Mouse (Mus musculus): Measurements from ENCODE around the gene Ggps1. TPM values are rescaled to one million over a fixed set of nuclear protein-coding genes. Genes with fewer than 3 reads are reported as not detected.

Ggps1 gene
- polyA plus RNA-seq, 1 experiment from 2014 or later = 12.2 TPM

GRCm38 (mm10) chr13:14065701-14066100 lies 2.4 kb upstream of the Ggps1 start:
- no peak overlapping the region for H3K4me2 ChIP-seq (ENCODE audit: low read depth, low read length)
- H3K27me3 ChIP-seq (ENCODE audit: control insufficient read depth, insufficient read depth, low read depth, low read length) = no peaks in the 10 kb centered on the region
- no peaks in the 10 kb centered on the region for H3K9me3 ChIP-seq (replicated peaks; ENCODE audit: control insufficient read depth, low read length)
- no peak overlapping the region for H3K27ac ChIP-seq (ENCODE audit: low read length)
- WGBS (ENCODE audit: insufficient replicate concordance) = 76% methylated on average over 1 of the region's 1 CpGs
- H3K4me1 ChIP-seq (ENCODE audit: control insufficient read depth, low read depth, low read length) = peaks cover 14% of the 10 kb centered on the region
- ATAC-seq (ENCODE audit: low read depth) = no peak
- no peak overlapping the region for H3K4me3 ChIP-seq (ENCODE audit: low read depth, low read length)
- H3K9ac ChIP-seq (ENCODE audit: low read depth, low read length) = no peak overlapping the region
- no peaks in the 10 kb centered on the region; the same call in 1 of the 2 replicates for H3K36me3 ChIP-seq (ENCODE audit: control insufficient read depth, insufficient read depth)

GRCm38 (mm10) chr13:14065028-14065380 lies 1.7 kb upstream of the Ggps1 start:
- Histone ChIP-seq H3K4me2 (ENCODE audit: low read depth, low read length) (peak overlapping the region; percentile 74), H3K9me3 (replicated peaks; ENCODE audit: control insufficient read depth, low read length) (no peaks in the 10 kb centered on the region), H3K9ac (ENCODE audit: low read depth, low read length) (peak overlapping the region; percentile 100), H3K4me1 (ENCODE audit: control insufficient read depth, low read depth, low read length) (peaks cover 14% of the 10 kb centered on the region), H3K27me3 (ENCODE audit: control insufficient read depth, insufficient read depth, low read depth, low read length) (no peaks in the 10 kb centered on the region), H3K27ac (ENCODE audit: low read length) (peak overlapping the region; percentile 97), H3K36me3 (ENCODE audit: control insufficient read depth, insufficient read depth) (no peaks in the 10 kb centered on the region; the same call in 1 of the 2 replicates), H3K4me3 (ENCODE audit: low read depth, low read length) (peak overlapping the region; percentile 99)
- WGBS (ENCODE audit: insufficient replicate concordance) = 20% methylated on average over 9 of the region's 9 CpGs
- no peak for ATAC-seq (ENCODE audit: low read depth)

- under 1% methylated on average over 47 of the region's 65 CpGs for WGBS (ENCODE audit: insufficient replicate concordance)
- ATAC-seq (ENCODE audit: low read depth) = peak; percentile 0; the same call in 1 of the 2 replicates
Observed at GRCm38 (mm10) chr13:14064341-14065027, 1.2 kb upstream of the Ggps1 start.

GRCm38 (mm10) chr13:14063942-14064271 lies 619 bp upstream of the Ggps1 start:
- Histone ChIP-seq H3K9ac (ENCODE audit: low read depth, low read length) (peak overlapping the region; percentile 100), H3K27ac (ENCODE audit: low read length) (peak overlapping the region; percentile 97), H3K36me3 (ENCODE audit: control insufficient read depth, insufficient read depth) (no peaks in the 10 kb centered on the region; the same call in 1 of the 2 replicates), H3K4me1 (ENCODE audit: control insufficient read depth, low read depth, low read length) (peaks cover 14% of the 10 kb centered on the region), H3K4me3 (ENCODE audit: low read depth, low read length) (peak overlapping the region; percentile 99), H3K9me3 (replicated peaks; ENCODE audit: control insufficient read depth, low read length) (no peaks in the 10 kb centered on the region), H3K27me3 (ENCODE audit: control insufficient read depth, insufficient read depth, low read depth, low read length) (no peaks in the 10 kb centered on the region), H3K4me2 (ENCODE audit: low read depth, low read length) (peak overlapping the region; percentile 74)
- ATAC-seq (ENCODE audit: low read depth) = peak; percentile 19
- WGBS (ENCODE audit: insufficient replicate concordance) = 0% methylated on average over 27 of the region's 31 CpGs

More at GRCm38 (mm10) chr13:14064341-14065027, 1.2 kb upstream of the Ggps1 start:
- peak overlapping the region; percentile 100 for H3K9ac ChIP-seq (ENCODE audit: low read depth, low read length)
- H3K36me3 ChIP-seq (ENCODE audit: control insufficient read depth, insufficient read depth) = no peaks in the 10 kb centered on the region; the same call in 1 of the 2 replicates
- peak overlapping the region; percentile 99 for H3K4me3 ChIP-seq (ENCODE audit: low read depth, low read length)
- H3K4me2 ChIP-seq (ENCODE audit: low read depth, low read length) = peak overlapping the region; percentile 74
- H3K27ac ChIP-seq (ENCODE audit: low read length) = peak overlapping the region; percentile 97
- H3K9me3 ChIP-seq (replicated peaks; ENCODE audit: control insufficient read depth, low read length) = no peaks in the 10 kb centered on the region
- peaks cover 14% of the 10 kb centered on the region for H3K4me1 ChIP-seq (ENCODE audit: control insufficient read depth, low read depth, low read length)
- H3K27me3 ChIP-seq (ENCODE audit: control insufficient read depth, insufficient read depth, low read depth, low read length) = no peaks in the 10 kb centered on the region

DNA sequence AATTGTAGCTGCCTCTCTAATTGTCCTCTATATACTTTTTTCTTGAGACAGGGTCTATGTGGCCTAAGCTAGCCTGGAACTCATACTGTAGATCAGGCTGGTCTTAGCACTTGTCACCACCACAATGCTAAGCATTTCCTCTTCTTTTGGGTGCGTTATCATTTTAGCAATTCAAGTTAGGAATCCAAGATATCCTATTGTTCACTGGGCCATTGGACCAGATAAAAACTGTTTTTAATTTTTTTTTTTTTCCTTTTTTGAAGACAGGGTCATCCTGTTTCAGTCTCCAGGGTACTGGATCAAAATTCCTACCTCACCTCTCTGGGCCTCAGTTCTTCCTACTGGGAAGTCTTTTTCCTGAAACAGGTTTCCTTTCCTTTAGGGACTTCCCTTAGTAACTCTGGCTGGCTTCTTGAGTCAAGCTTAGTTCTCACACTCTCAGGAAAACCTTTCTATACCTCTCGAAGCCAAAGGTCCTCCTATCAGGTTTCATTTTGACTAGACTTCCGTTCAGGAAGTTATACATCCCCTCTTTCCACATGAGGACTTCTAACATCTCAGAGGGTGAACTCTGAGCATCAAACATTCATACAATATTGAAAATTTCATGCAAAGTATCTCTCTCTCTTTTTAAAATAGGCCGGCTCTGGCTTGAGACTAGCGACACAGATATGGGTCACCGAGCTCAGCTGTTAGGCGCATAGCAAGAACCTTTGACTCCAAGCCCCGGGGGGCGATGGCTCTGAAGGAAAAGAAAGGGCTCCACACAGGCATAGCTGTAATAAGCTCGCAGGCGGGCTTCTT lies 877 bp downstream of the Ggps1 start:
- Histone ChIP-seq H3K27me3 (ENCODE audit: control insufficient read depth, insufficient read depth, low read depth, low read length) (no peaks in the 10 kb centered on the region), H3K9ac (ENCODE audit: low read depth, low read length) (peak overlapping the region; percentile 100), H3K36me3 (ENCODE audit: control insufficient read depth, insufficient read depth) (no peaks in the 10 kb centered on the region), H3K27ac (ENCODE audit: low read length) (peak overlapping the region; percentile 97), H3K4me1 (ENCODE audit: control insufficient read depth, low read depth, low read length) (peaks cover 9% of the 10 kb centered on the region), H3K4me2 (ENCODE audit: low read depth, low read length) (peak overlapping the region; percentile 86), H3K4me3 (ENCODE audit: low read depth, low read length) (peak overlapping the region; percentile 99), H3K9me3 (replicated peaks; ENCODE audit: control insufficient read depth, low read length) (no peaks in the 10 kb centered on the region)
- ATAC-seq (ENCODE audit: low read depth) = no peak
- WGBS (ENCODE audit: insufficient replicate concordance) = 1% methylated on average over 11 of the region's 11 CpGs

DNA sequence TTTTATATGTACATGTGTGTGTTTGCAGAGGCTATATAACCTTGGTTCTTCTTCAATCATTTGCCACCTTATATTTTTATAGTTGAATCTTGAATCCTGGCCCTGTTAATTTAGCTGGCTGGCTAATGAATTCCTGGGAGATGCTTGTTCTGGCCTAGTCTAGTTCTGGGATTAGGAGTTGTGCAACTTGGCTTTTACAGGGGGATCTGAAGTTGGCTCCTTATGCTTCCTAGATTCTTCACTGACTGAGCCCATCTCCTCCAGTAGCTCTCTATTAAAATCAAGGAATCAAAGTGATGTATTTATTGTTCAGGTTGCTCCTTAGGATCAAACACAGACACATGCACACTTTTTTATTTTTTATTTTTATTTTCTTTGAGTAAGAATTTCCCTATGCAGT lies 3.7 kb downstream of the Ggps1 start:
- H3K9me3 ChIP-seq (replicated peaks; ENCODE audit: control insufficient read depth, low read length) = no peaks in the 10 kb centered on the region
- no peak overlapping the region for H3K27ac ChIP-seq (ENCODE audit: low read length)
- no peak overlapping the region for H3K4me3 ChIP-seq (ENCODE audit: low read depth, low read length)
- no peaks in the 10 kb centered on the region for H3K27me3 ChIP-seq (ENCODE audit: control insufficient read depth, insufficient read depth, low read depth, low read length)
- H3K9ac ChIP-seq (ENCODE audit: low read depth, low read length) = no peak overlapping the region
- ATAC-seq (ENCODE audit: low read depth) = no peak
- H3K36me3 ChIP-seq (ENCODE audit: control insufficient read depth, insufficient read depth) = peaks cover 2% of the 10 kb centered on the region; the same call in 1 of the 2 replicates
- H3K4me1 ChIP-seq (ENCODE audit: control insufficient read depth, low read depth, low read length) = peaks cover 9% of the 10 kb centered on the region
- no peak overlapping the region for H3K4me2 ChIP-seq (ENCODE audit: low read depth, low read length)

DNA sequence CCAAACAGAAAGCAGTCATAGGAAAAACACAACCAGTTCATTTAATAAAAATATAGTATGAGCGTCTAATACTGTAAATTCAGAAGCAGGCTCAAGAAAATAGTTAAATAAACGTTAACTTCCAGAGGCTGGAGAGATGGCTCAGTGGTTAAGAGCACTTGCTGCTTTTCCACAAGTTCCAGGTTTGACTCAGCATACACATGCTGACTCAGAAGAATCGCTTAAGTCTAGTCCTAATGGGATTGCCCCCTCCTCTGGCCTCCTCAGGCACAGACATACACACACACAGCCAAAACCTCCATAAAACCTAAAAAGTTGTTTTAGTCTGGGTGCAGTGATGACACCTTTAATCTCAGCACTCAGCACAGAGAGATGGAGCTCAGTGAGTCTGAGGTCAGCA lies 6.5 kb downstream of the Ggps1 start:
- 81% methylated on average over 3 of the region's 3 CpGs for WGBS (ENCODE audit: insufficient replicate concordance)
- Histone ChIP-seq H3K27me3 (ENCODE audit: control insufficient read depth, insufficient read depth, low read depth, low read length) (no peaks in the 10 kb centered on the region), H3K27ac (ENCODE audit: low read length) (no peak overlapping the region), H3K36me3 (ENCODE audit: control insufficient read depth, insufficient read depth) (peaks cover 10% of the 10 kb centered on the region), H3K4me2 (ENCODE audit: low read depth, low read length) (no peak overlapping the region), H3K9ac (ENCODE audit: low read depth, low read length) (no peak overlapping the region), H3K4me1 (ENCODE audit: control insufficient read depth, low read depth, low read length) (peaks cover 3% of the 10 kb centered on the region; the same call in 1 of the 2 replicates), H3K4me3 (ENCODE audit: low read depth, low read length) (no peak overlapping the region), H3K9me3 (replicated peaks; ENCODE audit: control insufficient read depth, low read length) (no peaks in the 10 kb centered on the region)
- no peak for ATAC-seq (ENCODE audit: low read depth)

- H3K4me3 ChIP-seq (ENCODE audit: low read depth, low read length) = no peak overlapping the region
- WGBS (ENCODE audit: insufficient replicate concordance) = 35% methylated on average over 1 of the region's 1 CpGs
- no peaks in the 10 kb centered on the region for H3K27me3 ChIP-seq (ENCODE audit: control insufficient read depth, insufficient read depth, low read depth, low read length)
- H3K27ac ChIP-seq (ENCODE audit: low read length) = no peak overlapping the region
- H3K36me3 ChIP-seq (ENCODE audit: control insufficient read depth, insufficient read depth) = peaks cover 15% of the 10 kb centered on the region
- H3K4me2 ChIP-seq (ENCODE audit: low read depth, low read length) = no peak overlapping the region
- H3K9me3 ChIP-seq (replicated peaks; ENCODE audit: control insufficient read depth, low read length) = no peaks in the 10 kb centered on the region
- no peak overlapping the region for H3K9ac ChIP-seq (ENCODE audit: low read depth, low read length)
- no peak for ATAC-seq (ENCODE audit: low read depth)
- H3K4me1 ChIP-seq (ENCODE audit: control insufficient read depth, low read depth, low read length) = no peaks in the 10 kb centered on the region
Observed at GRCm38 (mm10) chr13:14049878-14050277, 13.4 kb downstream of the Ggps1 start.

DNA sequence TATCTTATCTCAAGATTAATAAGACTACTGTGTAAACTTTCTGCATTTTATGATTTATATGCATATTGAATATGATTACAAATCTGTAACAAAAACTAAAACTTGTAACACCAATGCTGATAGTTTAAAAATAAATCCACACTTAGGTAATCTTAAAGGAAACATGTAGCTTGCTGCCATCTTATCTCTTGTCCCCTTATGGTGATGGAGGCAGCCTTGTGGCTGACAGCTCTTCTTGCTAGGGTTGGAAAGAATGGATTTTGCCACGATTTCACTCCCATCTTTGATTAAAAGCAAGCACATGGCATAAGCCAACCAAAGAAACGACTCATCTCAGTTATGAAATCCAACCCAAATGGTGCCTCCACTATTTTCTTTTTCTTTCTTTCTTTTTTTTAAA lies 18.8 kb downstream of the Ggps1 start:
- peaks cover 7% of the 10 kb centered on the region for H3K4me1 ChIP-seq (ENCODE audit: control insufficient read depth, low read depth, low read length)
- no peak for ATAC-seq (ENCODE audit: low read depth)

More for the DNA sequence above, 18.8 kb downstream of the Ggps1 start:
- Histone ChIP-seq H3K36me3 (ENCODE audit: control insufficient read depth, insufficient read depth) (peaks cover 7% of the 10 kb centered on the region; the same call in 1 of the 2 replicates), H3K9me3 (replicated peaks; ENCODE audit: control insufficient read depth, low read length) (no peaks in the 10 kb centered on the region), H3K4me2 (ENCODE audit: low read depth, low read length) (no peak overlapping the region), H3K4me3 (ENCODE audit: low read depth, low read length) (no peak overlapping the region), H3K27me3 (ENCODE audit: control insufficient read depth, insufficient read depth, low read depth, low read length) (no peaks in the 10 kb centered on the region), H3K9ac (ENCODE audit: low read depth, low read length) (no peak overlapping the region), H3K27ac (ENCODE audit: low read length) (no peak overlapping the region)
- 25% methylated on average over 2 of the region's 2 CpGs for WGBS (ENCODE audit: insufficient replicate concordance)

Measured in liver, embryonic 16.5 days (tissue).